Mouse (Mus musculus): ENCODE data around the gene Ppfia1. TPM values are rescaled to one million over a fixed set of nuclear protein-coding genes. Genes with fewer than 3 reads are reported as not detected.

Gene Ppfia1
- polyA plus RNA-seq, 1 experiment from 2014 or later = 41.3 TPM

GRCm38 (mm10) chr7:144562016-144562415 lies 8.5 kb upstream of the Ppfia1 start:
- H3K36me3 ChIP-seq (replicated peaks; ENCODE audit: control insufficient read depth, insufficient read depth, low read depth, low read length) = no peaks in the 10 kb centered on the region
- no peaks in the 10 kb centered on the region for H3K4me1 ChIP-seq (ENCODE audit: control insufficient read depth, insufficient read depth, low read length)
- H3K27me3 ChIP-seq (ENCODE audit: control insufficient read depth, insufficient read depth, low read length) = no peaks in the 10 kb centered on the region
- WGBS = 3% methylated on average over 3 of the region's 3 CpGs
- H3K9ac ChIP-seq (replicated peaks; ENCODE audit: low read length) = no peak overlapping the region
- ATAC-seq (replicated peaks; ENCODE audit: insufficient number of reproducible peaks, low FRiP score, low TSS enrichment, low read depth) (no peak), DNase-seq (ENCODE audit: low spot score) (no peak)
- H3K4me3 ChIP-seq (ENCODE audit: low read depth, low read length) = no peak overlapping the region
- H3K9me3 ChIP-seq (replicated peaks; ENCODE audit: control insufficient read depth, low read length) = no peaks in the 10 kb centered on the region
- H3K27ac ChIP-seq (replicated peaks; ENCODE audit: low read depth, low read length) = no peak overlapping the region
- H3K4me2 ChIP-seq (ENCODE audit: low read depth, low read length) = no peak overlapping the region

GRCm38 (mm10) chr7:144560594-144560993 lies 7.1 kb upstream of the Ppfia1 start:
- Histone ChIP-seq H3K9ac (replicated peaks; ENCODE audit: low read length) (no peak overlapping the region), H3K27me3 (ENCODE audit: control insufficient read depth, insufficient read depth, low read length) (no peaks in the 10 kb centered on the region), H3K27ac (replicated peaks; ENCODE audit: low read depth, low read length) (no peak overlapping the region), H3K4me2 (ENCODE audit: low read depth, low read length) (no peak overlapping the region), H3K4me3 (ENCODE audit: low read depth, low read length) (no peak overlapping the region), H3K4me1 (ENCODE audit: control insufficient read depth, insufficient read depth, low read length) (no peaks in the 10 kb centered on the region), H3K9me3 (replicated peaks; ENCODE audit: control insufficient read depth, low read length) (no peaks in the 10 kb centered on the region), H3K36me3 (replicated peaks; ENCODE audit: control insufficient read depth, insufficient read depth, low read depth, low read length) (no peaks in the 10 kb centered on the region)
- DNase-seq (ENCODE audit: low spot score) (no peak), ATAC-seq (replicated peaks; ENCODE audit: insufficient number of reproducible peaks, low FRiP score, low TSS enrichment, low read depth) (no peak)
- WGBS = 89% methylated on average over 4 of the region's 4 CpGs

GRCm38 (mm10) chr7:144558552-144558951 lies 5.0 kb upstream of the Ppfia1 start:
- Histone ChIP-seq H3K4me1 (ENCODE audit: control insufficient read depth, insufficient read depth, low read length) (no peaks in the 10 kb centered on the region; the same call in 1 of the 2 replicates), H3K9me3 (replicated peaks; ENCODE audit: control insufficient read depth, low read length) (no peaks in the 10 kb centered on the region), H3K27me3 (ENCODE audit: control insufficient read depth, insufficient read depth, low read length) (no peaks in the 10 kb centered on the region), H3K9ac (replicated peaks; ENCODE audit: low read length) (no peak overlapping the region), H3K27ac (replicated peaks; ENCODE audit: low read depth, low read length) (no peak overlapping the region), H3K4me3 (ENCODE audit: low read depth, low read length) (no peak overlapping the region), H3K36me3 (replicated peaks; ENCODE audit: control insufficient read depth, insufficient read depth, low read depth, low read length) (no peaks in the 10 kb centered on the region), H3K4me2 (ENCODE audit: low read depth, low read length) (no peak overlapping the region)
- WGBS = 56% methylated on average over 6 of the region's 6 CpGs
- no peak for ATAC-seq (replicated peaks; ENCODE audit: insufficient number of reproducible peaks, low FRiP score, low TSS enrichment, low read depth)
- DNase-seq (ENCODE audit: low spot score) = no peak

GRCm38 (mm10) chr7:144554123-144554472 lies 569 bp upstream of the Ppfia1 start:
- Histone ChIP-seq H3K4me3 (ENCODE audit: low read depth, low read length) (peak overlapping the region; percentile 98), H3K4me1 (ENCODE audit: control insufficient read depth, insufficient read depth, low read length) (peaks cover 7% of the 10 kb centered on the region; the same call in 1 of the 2 replicates), H3K36me3 (replicated peaks; ENCODE audit: control insufficient read depth, insufficient read depth, low read depth, low read length) (no peaks in the 10 kb centered on the region), H3K9me3 (replicated peaks; ENCODE audit: control insufficient read depth, low read length) (no peaks in the 10 kb centered on the region), H3K4me2 (ENCODE audit: low read depth, low read length) (peak overlapping the region; percentile 82), H3K27ac (replicated peaks; ENCODE audit: low read depth, low read length) (no peak overlapping the region), H3K9ac (replicated peaks; ENCODE audit: low read length) (peak overlapping the region; percentile 52), H3K27me3 (ENCODE audit: control insufficient read depth, insufficient read depth, low read length) (no peaks in the 10 kb centered on the region)
- WGBS = 26% methylated on average over 8 of the region's 8 CpGs
- ATAC-seq (replicated peaks; ENCODE audit: insufficient number of reproducible peaks, low FRiP score, low TSS enrichment, low read depth) (peak; percentile 68; the same call in 1 of the 2 replicates), DNase-seq (ENCODE audit: low spot score) (no peak)

- no peak for DNase-seq (ENCODE audit: low spot score)
- Histone ChIP-seq H3K9ac (replicated peaks; ENCODE audit: low read length) (no peak overlapping the region; the same call in 1 of the 2 replicates), H3K36me3 (replicated peaks; ENCODE audit: control insufficient read depth, insufficient read depth, low read depth, low read length) (no peaks in the 10 kb centered on the region), H3K9me3 (replicated peaks; ENCODE audit: control insufficient read depth, low read length) (no peaks in the 10 kb centered on the region), H3K4me3 (ENCODE audit: low read depth, low read length) (peak overlapping the region; percentile 98; the same call in 1 of the 2 replicates), H3K27ac (replicated peaks; ENCODE audit: low read depth, low read length) (no peak overlapping the region), H3K4me2 (ENCODE audit: low read depth, low read length) (peak overlapping the region; percentile 71; the same call in 1 of the 2 replicates), H3K27me3 (ENCODE audit: control insufficient read depth, insufficient read depth, low read length) (no peaks in the 10 kb centered on the region), H3K4me1 (ENCODE audit: control insufficient read depth, insufficient read depth, low read length) (peaks cover 7% of the 10 kb centered on the region; the same call in 1 of the 2 replicates)
- 86% methylated on average over 8 of the region's 8 CpGs for WGBS
- ATAC-seq (replicated peaks; ENCODE audit: insufficient number of reproducible peaks, low FRiP score, low TSS enrichment, low read depth) = no peak
Observed at GRCm38 (mm10) chr7:144552274-144552673, 1.3 kb downstream of the Ppfia1 start.

GRCm38 (mm10) chr7:144550811-144551210 lies 2.7 kb downstream of the Ppfia1 start:
- 78% methylated on average over 1 of the region's 1 CpGs for WGBS

GRCm38 (mm10) chr7:144549904-144550566 lies 3.5 kb downstream of the Ppfia1 start:
- ATAC-seq (replicated peaks; ENCODE audit: insufficient number of reproducible peaks, low FRiP score, low TSS enrichment, low read depth) = no peak
- Histone ChIP-seq H3K27me3 (ENCODE audit: control insufficient read depth, insufficient read depth, low read length) (no peaks in the 10 kb centered on the region), H3K4me3 (ENCODE audit: low read depth, low read length) (no peak overlapping the region), H3K9ac (replicated peaks; ENCODE audit: low read length) (no peak overlapping the region), H3K9me3 (replicated peaks; ENCODE audit: control insufficient read depth, low read length) (no peaks in the 10 kb centered on the region), H3K36me3 (replicated peaks; ENCODE audit: control insufficient read depth, insufficient read depth, low read depth, low read length) (no peaks in the 10 kb centered on the region; the same call in 1 of the 2 replicates), H3K4me1 (ENCODE audit: control insufficient read depth, insufficient read depth, low read length) (peaks cover 7% of the 10 kb centered on the region; the same call in 1 of the 2 replicates), H3K27ac (replicated peaks; ENCODE audit: low read depth, low read length) (no peak overlapping the region), H3K4me2 (ENCODE audit: low read depth, low read length) (no peak overlapping the region)
- DNase-seq (ENCODE audit: low spot score) = no peak
- WGBS = 95% methylated on average over 2 of the region's 2 CpGs

More at GRCm38 (mm10) chr7:144550811-144551210, 2.7 kb downstream of the Ppfia1 start:
- Histone ChIP-seq H3K27me3 (ENCODE audit: control insufficient read depth, insufficient read depth, low read length) (no peaks in the 10 kb centered on the region), H3K4me1 (ENCODE audit: control insufficient read depth, insufficient read depth, low read length) (peaks cover 7% of the 10 kb centered on the region; the same call in 1 of the 2 replicates), H3K27ac (replicated peaks; ENCODE audit: low read depth, low read length) (no peak overlapping the region), H3K36me3 (replicated peaks; ENCODE audit: control insufficient read depth, insufficient read depth, low read depth, low read length) (no peaks in the 10 kb centered on the region; the same call in 1 of the 2 replicates), H3K9me3 (replicated peaks; ENCODE audit: control insufficient read depth, low read length) (no peaks in the 10 kb centered on the region), H3K4me3 (ENCODE audit: low read depth, low read length) (no peak overlapping the region), H3K9ac (replicated peaks; ENCODE audit: low read length) (no peak overlapping the region), H3K4me2 (ENCODE audit: low read depth, low read length) (no peak overlapping the region)
- no peak for ATAC-seq (replicated peaks; ENCODE audit: insufficient number of reproducible peaks, low FRiP score, low TSS enrichment, low read depth)
- no peak for DNase-seq (ENCODE audit: low spot score)

GRCm38 (mm10) chr7:144545231-144545630 lies 8.3 kb downstream of the Ppfia1 start:
- Histone ChIP-seq H3K4me2 (ENCODE audit: low read depth, low read length) (no peak overlapping the region), H3K27me3 (ENCODE audit: control insufficient read depth, insufficient read depth, low read length) (no peaks in the 10 kb centered on the region), H3K9ac (replicated peaks; ENCODE audit: low read length) (no peak overlapping the region), H3K4me1 (ENCODE audit: control insufficient read depth, insufficient read depth, low read length) (no peaks in the 10 kb centered on the region), H3K9me3 (replicated peaks; ENCODE audit: control insufficient read depth, low read length) (no peaks in the 10 kb centered on the region), H3K4me3 (ENCODE audit: low read depth, low read length) (no peak overlapping the region), H3K27ac (replicated peaks; ENCODE audit: low read depth, low read length) (no peak overlapping the region), H3K36me3 (replicated peaks; ENCODE audit: control insufficient read depth, insufficient read depth, low read depth, low read length) (no peaks in the 10 kb centered on the region; the same call in 1 of the 2 replicates)
- no peak for ATAC-seq (replicated peaks; ENCODE audit: insufficient number of reproducible peaks, low FRiP score, low TSS enrichment, low read depth)
- 90% methylated on average over 3 of the region's 3 CpGs for WGBS
- no peak for DNase-seq (ENCODE audit: low spot score)

All from embryonic facial prominence, embryonic 11.5 days (tissue).